Mouse (Mus musculus): ENCODE results near the gene Tgtp1.
"Not testable (repeated sequence)": the region's sequence is repeated elsewhere in the genome, so short reads cannot be mapped to it uniquely, and the experiment has no call there.

Gene Tgtp1

DNA sequence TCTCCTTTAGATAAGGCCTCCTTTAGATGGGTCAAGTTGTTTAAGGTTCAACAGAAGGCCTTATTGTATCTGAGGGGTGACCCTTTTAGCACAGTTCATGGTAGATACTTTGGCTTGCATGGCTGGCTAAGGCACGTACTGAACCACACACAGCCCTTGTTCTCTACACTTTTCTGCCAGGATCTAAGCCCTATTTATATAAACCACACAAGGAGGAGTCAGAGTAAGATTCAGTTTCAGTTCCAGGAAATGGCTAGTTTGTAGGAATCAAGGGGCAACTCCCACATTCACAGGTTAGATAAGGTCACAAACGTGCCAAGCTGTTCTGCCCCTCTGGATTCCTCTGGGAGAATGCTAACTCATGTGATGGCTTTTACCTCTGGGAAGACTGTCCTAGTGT lies at the start of gene Tgtp1:
Gene Tgtp1, minus strand, starts transcription at position 155 of the 400 bp plus-strand sequence.
- not testable (repeated sequence) for DNase-seq

DNA sequence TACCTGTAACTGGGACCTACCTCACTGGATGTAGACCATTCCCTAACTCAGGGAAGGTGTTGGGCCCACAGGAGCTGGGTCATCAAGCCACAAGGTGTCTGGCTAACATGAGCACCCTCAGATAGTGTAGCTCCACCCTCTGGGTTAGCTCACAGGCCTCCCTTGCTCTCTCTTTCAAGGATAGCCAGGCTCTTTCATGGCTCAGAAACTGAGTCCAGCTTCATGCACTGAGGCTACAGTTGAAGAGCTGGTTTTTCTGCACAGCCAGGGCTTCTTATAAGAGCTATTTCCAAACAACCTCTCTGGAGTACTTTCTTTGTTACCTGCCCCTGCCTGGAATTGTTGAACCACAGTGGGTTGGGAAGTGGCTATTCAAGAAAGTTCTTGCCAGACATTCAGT lies 18.1 kb upstream of the Tgtp1 start:
- not testable (repeated sequence) for DNase-seq

DNA sequence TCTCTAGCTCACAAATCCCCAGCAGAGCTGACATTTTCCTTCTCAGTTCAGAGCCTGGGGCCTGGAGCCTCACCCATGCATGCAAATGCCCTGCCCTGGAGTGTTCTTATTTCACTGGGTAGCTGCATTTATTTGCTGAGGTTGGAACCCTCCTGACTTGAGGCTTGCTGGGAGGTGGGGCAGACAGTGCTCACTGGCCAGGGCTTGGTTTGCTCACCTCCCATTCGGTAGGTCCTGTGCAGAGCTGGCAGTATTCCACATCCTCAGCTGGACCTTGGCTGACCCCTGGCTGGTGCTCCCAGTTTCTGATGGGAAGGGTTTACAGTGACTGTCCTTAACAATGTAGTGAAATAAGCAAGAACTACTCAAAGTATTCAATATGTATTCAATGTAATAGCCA lies 12.8 kb upstream of the Tgtp1 start:
- not testable (repeated sequence) for DNase-seq

DNA sequence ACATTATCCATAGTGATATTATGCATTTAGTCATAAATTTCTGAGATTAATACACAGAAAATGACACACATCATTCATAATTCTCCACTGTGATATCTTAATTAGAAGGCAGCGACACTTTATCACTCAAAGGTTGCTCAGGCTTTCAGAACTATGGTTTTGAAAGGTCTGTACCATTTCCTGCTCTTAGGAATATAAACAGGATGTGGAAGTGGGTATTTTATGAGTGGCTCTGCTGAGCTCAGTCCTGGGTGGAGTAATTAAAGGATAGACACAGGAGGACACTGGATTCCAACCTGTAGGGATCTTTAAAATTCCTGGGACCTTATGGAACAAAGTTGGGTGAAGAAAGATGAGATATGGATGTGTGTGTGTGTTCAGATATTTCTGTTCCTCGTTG lies 12.3 kb upstream of the Tgtp1 start:
- not testable (repeated sequence) for DNase-seq

DNA sequence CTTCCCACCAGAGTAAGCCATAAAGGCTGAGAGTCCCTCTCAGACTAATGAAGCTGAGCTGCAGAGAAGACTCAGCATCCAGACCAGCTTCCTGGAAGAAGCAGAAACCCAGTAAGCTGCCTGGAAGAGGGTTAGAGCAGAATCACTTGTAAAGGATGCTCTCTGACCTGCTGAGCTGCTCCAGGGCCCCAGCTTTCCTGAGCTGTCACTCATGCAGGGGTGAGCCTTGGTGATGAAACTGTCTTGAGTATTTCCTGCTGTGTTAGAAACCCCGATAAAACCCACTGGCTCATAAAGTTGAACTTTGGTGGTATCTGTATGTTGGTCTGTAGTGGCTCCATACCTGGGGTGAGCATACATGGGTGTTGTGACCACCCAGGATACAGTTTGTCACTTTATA lies 6.4 kb upstream of the Tgtp1 start:
- not testable (repeated sequence) for DNase-seq

DNA sequence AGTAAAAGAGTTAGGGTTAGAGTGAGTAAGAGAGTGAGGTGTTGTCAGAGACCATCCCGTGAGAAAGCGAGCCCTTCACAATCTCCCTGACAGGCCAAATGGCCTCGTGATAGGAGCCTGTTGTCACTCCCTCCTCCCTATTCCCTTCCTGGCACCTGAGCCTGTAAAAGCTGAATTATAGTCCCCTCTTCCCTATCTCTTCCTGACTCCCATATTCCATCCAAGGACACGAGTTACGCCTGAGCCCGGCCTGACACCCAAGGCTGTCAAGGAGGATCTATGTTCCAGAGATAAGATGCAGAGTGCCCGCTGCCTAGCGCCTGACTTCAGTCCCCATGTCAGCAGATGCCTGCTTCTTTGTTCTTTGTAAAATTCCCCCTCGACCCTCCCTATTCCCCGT lies 676 bp downstream of the Tgtp1 start:
- not testable (repeated sequence) for DNase-seq

DNA sequence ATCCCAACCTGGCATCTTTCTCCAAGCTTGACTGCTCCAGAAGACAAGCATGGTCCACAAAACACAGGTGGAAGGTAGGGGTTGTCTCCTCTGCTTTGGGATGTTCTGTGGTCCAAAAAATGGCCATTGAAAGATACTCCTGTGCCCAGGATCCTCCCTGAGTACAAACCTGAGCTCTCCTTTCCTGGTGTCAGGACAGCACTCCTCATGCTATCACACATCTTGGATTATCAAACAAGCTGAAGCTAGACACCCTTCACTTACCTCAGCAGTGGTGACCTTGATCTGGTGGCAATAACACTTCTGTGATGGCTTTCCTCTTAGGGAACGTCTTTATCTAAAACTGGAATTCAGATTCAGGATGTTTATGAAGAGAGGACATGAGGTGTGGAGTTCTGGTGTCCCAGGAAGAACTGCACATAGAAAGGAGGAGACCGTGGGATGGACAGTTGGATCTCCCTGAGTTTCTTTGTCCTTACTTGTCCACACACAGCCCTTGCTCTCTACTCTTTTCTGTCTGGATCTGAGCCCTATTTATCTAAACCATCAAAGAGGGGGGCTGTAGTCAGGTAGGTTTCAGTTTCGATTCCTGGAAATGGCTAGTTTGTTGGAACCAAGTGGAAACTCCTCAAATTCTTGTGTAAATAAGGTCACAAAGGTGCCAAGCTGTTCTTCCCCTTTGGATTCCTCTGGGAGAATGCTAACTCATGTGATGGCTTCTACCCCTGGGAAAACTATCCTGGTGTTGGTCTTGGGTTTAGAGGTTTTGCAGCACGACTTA lies 2.0 kb downstream of the Tgtp1 start, which contains the start of gene Gm12185:
Gene Gm12185, minus strand, starts transcription at position 487 of the 781 bp plus-strand sequence.
- DNase-seq = not testable (repeated sequence)

DNA sequence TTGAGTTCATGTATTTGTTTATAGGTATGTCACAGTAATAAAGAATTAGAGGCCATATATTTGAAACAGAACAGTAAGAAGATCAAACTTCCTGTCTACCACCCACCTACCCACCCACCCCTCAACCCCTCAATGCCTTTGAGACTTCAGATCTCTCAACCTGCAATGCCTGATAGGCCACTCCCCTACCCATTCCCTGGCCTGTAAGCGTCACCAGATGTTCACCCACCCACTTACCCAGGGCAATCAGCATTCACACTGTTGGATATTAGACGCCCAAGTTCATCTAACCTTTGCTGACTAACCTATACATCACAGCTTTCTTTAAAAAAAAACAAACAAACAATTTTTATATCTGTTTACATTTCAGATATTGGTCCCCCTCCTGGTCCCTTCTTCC lies 4.0 kb downstream of the Tgtp1 start:
- DNase-seq = not testable (repeated sequence)

DNA sequence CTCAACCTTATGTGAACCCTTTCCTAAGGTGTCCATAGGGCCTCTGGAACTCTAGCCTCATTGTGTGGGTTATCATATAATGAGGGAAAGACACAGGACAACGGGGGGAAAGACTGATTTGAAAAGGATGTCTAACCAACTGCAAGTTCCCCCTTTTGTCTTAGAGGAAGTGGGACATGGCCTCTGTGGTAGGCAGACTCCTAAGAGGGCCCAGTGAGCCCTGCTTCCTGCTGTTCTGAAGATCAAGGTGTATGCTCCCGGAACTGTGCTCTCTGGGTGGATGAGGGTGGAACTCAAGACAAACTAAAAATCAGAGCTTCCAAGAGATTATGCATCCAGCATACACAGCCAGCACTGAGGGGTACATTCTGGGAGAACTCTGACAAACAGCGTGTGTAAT lies 5.8 kb downstream of the Tgtp1 start:
- DNase-seq = not testable (repeated sequence)

DNA sequence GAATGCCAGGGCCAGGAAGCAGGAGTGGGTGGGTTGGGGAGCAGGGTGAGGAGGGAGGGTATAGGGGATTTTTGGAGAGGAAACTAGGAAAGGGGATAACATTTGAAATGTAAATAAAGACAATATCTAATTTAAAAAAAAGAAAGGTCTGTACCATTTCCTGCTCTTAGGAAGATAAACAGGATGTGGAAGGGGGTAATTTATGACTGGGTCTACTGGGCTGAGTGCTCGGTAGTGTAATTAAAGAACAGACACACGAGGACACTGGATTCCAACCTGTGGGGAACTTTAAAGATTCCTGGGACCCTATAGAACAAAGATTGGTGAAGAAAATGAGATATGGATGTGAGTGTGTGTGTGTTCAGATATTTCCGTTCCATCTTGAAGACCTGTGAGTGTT lies 11.1 kb downstream of the Tgtp1 start:
- DNase-seq = not testable (repeated sequence)

DNA sequence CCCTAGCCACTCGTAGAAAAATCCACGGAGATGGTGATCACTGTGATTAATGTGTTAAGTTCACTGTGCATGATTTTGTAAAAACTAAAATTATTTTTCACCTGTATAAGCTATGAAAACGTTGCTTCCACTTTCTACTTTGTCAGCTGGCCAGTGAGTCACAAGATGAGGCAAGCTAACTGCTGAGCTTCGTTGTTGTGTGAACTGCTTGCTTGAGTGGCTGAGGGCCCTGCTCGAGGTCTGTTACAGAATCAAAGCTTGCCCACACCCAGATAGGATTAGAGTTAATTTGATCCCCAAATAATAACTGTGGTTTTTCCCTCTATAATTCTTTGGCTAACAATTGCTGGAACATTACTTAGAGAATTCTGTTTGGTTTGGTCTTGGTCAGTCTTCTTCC lies 13.9 kb downstream of the Tgtp1 start:
- DNase-seq = not testable (repeated sequence)

DNA sequence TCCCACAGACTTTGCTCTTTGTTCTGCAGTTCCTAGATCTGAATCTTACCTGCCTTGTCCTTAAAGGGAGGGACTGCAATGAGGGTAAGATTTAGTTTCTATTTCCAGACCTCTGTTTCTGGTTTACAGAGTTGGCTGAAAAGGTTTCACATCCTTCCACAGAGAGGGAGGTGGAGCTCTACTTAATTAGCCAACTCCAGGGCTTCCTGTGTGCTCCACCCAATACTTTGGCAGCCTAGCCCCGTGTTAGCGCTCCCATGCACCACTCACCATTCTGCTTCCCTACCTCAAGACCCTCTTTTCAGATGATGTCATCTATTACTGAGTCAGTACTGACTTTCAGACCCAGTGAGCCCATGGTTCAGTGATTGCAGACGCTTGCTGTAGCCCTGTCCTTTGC lies 14.7 kb downstream of the Tgtp1 start, which contains the start of gene 9930111J21Rik1:
Gene 9930111J21Rik1, minus strand, starts transcription at position 148 of the 400 bp plus-strand sequence.
- DNase-seq = not testable (repeated sequence)

DNA sequence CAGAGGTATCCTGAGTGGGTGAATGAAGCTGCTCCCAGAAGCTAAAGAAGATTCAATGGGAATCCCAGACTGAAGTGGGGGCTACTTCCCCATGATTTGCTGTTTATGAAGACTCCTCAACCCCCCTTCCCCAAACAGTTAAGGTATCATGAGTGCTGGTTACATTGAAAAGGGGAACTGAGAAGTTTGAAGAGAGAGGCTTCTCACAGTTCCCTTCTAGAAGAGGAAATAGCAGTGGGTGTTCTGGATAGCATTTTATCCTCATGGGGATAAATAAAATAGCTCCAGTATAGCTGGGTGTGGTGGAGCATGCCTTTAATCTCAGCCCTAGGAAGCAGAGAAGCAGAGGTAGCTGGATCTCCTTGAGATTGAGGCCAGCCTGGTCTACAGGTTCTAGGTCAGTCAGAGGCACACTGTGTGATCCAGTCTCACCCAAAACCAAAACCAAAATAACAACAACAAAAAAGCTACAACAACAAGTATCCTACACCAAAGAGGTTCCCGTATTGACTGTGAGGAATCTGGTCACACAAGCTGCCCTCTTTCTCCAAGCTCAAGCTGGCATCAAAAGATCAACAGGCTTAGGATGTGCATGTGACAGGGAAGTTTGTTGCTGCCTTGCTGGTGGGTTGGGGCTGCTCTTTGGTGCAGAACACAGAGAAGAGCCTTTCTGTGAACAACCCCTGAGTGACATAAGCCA lies 15.6 kb downstream of the Tgtp1 start, which contains the start of gene Olfr56:
Gene Olfr56, plus strand, starts transcription at position 650 of the 700 bp plus-strand sequence.
- not testable (repeated sequence) for DNase-seq

DNA sequence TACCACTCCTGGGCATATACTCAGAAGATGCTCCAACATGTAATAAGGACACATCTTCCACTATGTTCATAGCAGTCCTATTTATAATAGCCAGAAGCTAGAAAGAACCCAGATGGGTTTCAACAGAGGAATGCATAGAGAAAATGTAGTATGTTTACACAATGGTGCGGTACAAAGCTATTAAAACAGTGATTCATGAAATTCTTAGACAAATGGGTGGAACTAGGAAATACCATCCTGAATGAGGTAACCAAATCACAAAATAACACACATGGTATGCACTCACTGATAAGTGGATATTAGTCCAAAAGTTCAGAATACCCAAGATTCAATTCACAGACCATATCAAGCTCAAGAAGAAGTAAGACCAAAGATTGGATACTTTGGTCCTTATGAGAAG lies 19.3 kb downstream of the Tgtp1 start:
- not testable (repeated sequence) for DNase-seq

DNA sequence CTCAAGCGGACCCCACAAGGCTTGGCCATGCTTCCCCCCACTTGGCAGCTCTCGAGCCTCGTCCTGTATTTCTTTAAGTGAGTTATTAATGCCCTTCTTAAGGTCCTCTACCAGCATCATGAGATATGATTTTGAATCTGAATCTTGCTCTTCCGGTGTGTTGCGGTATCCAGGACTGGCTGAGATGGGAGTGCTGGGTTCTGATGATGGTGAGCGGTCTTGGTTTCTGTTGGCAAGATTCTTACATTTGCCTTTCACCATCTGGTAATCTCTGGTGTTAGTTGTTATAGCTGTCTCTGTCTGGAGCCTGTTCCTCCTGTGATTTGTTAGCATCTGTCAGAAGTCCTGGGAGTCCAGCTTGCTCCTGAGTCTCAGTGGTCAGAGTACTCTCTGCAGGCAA lies 47.9 kb downstream of the Tgtp1 start, which contains the start of gene Psme2b:
Gene Psme2b, minus strand, starts transcription at position 101 of the 400 bp plus-strand sequence.
- not testable (repeated sequence) for DNase-seq

DNA sequence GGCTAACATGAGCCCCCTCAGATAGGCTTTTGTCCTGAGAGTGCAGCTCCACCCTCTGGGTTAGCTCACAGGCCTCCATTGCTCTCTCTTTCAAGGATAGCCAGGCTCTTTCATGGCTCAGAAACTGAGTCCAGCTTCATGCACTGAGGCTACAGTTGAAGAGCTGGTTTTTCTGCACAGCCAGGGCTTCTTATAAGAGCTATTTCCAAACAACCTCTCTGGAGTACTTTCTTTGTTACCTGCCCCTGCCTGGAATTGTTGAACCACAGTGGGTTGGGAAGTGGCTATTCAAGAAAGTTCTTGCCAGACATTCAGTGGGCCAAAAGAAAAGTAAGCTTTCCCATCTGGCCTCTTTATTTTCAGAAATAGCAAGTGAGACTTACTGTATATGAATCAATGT lies 54.7 kb downstream of the Tgtp1 start:
- DNase-seq = not testable (repeated sequence)

All from cerebellum, adult 18-20 months (tissue).